ENCODE assay signal across 7 mouse cellular contexts in genomic region chr5:9056020-9056660, GRCm38 (mm10). TPM values are rescaled to one million over a fixed set of nuclear protein-coding genes. Genes with fewer than 3 reads are reported as not detected.
A peak's percentile ranks its signal among the peaks of the same experiment; 100 is the strongest.
DNase-seq lines count a peak whose midpoint lies in the region; ATAC-seq and TF ChIP-seq lines count a peak whose summit lies in the region.

No protein-coding gene starts in this region.

- peak; percentile 3 for DNase-seq in G1E (ENCODE audit: low spot score)
- peak; percentile 29 to 70 for DNase-seq in adrenal gland, postnatal 36 days
- peak; percentile 80 for DNase-seq in embryonic facial prominence, embryonic 14.5 days (ENCODE audit: low spot score)
- peak; percentile 58 to 77 for DNase-seq in layer of hippocampus, postnatal 14 days (ENCODE audit: low spot score in 2 of 2)
- DNase-seq in right cerebral cortex, postnatal 36 days (ENCODE audit: low spot score in 2 of 2) = peak; percentile 47

- H3K9ac ChIP-seq in embryonic facial prominence, embryonic 14.5 days (ENCODE audit: low read depth, low read length) = no peak overlapping the region
- no peak overlapping the region for H3K9ac ChIP-seq in hindbrain, embryonic 16.5 days (ENCODE audit: low read depth, low read length)

- no peaks in the 10 kb centered on the region for H3K36me3 ChIP-seq in G1E (replicated peaks)
- H3K36me3 ChIP-seq in embryonic facial prominence, embryonic 14.5 days (ENCODE audit: control insufficient read depth, insufficient read depth, low read length) = no peaks in the 10 kb centered on the region
- H3K36me3 ChIP-seq in hindbrain, embryonic 16.5 days (ENCODE audit: control insufficient read depth, insufficient read depth, low read length) = no peaks in the 10 kb centered on the region

- WGBS in embryonic facial prominence, embryonic 14.5 days = 26% methylated on average over 3 of the region's 3 CpGs
- 19% methylated on average over 3 of the region's 3 CpGs for WGBS in hindbrain, embryonic 16.5 days

- no peaks in the 10 kb centered on the region for H3K27me3 ChIP-seq in G1E (ENCODE audit: insufficient read depth, low read length)
- H3K27me3 ChIP-seq in embryonic facial prominence, embryonic 14.5 days (replicated peaks; ENCODE audit: control insufficient read depth, insufficient read depth, low read length) = no peaks in the 10 kb centered on the region
- H3K27me3 ChIP-seq in hindbrain, embryonic 16.5 days (replicated peaks; ENCODE audit: control insufficient read depth, insufficient read depth, low read length) = no peaks in the 10 kb centered on the region

- TF ChIP-seq CTCF in G1E (IDR thresholded peaks at IDR 0.05; ENCODE audit: low read depth, low read length) = peak; percentile 71

- no peaks in the 10 kb centered on the region for H3K9me3 ChIP-seq in G1E (replicated peaks)
- no peaks in the 10 kb centered on the region for H3K9me3 ChIP-seq in embryonic facial prominence, embryonic 14.5 days (ENCODE audit: control insufficient read depth, low read length)
- H3K9me3 ChIP-seq in hindbrain, embryonic 16.5 days (ENCODE audit: control insufficient read depth, low read length) = no peaks in the 10 kb centered on the region

- no peak overlapping the region for H3K4me2 ChIP-seq in embryonic facial prominence, embryonic 14.5 days (ENCODE audit: low read depth, low read length)
- H3K4me2 ChIP-seq in hindbrain, embryonic 16.5 days (ENCODE audit: low read length) = no peak overlapping the region

- peak; percentile 49; the same call in 1 of the 2 replicates for ATAC-seq in G1E (ENCODE audit: extremely low read depth, insufficient number of reproducible peaks, low FRiP score, poor library complexity, severe bottlenecking)
- ATAC-seq in embryonic facial prominence, embryonic 14.5 days (ENCODE audit: low read depth) = 0 out of 2 replicates have a peak, but pooled peaks have one; percentile 33
- ATAC-seq in hindbrain, embryonic 16.5 days = peak; percentile 81
- ATAC-seq in megakaryocyte progenitor cell, adult 5-6 weeks (replicated peaks; ENCODE audit: poor library complexity) = peak; percentile 98

- no peak overlapping the region for H3K27ac ChIP-seq in embryonic facial prominence, embryonic 14.5 days (replicated peaks; ENCODE audit: low read depth, low read length)
- H3K27ac ChIP-seq in hindbrain, embryonic 16.5 days (ENCODE audit: low read depth, low read length) = no peak overlapping the region

- H3K4me3 ChIP-seq in G1E (ENCODE audit: low read depth, low read length) = no peak overlapping the region
- no peak overlapping the region for H3K4me3 ChIP-seq in embryonic facial prominence, embryonic 14.5 days (ENCODE audit: low read depth, low read length)
- no peak overlapping the region for H3K4me3 ChIP-seq in hindbrain, embryonic 16.5 days (ENCODE audit: low read length)

- no peaks in the 10 kb centered on the region for H3K4me1 ChIP-seq in G1E (ENCODE audit: insufficient read depth, low read depth, low read length)
- no peaks in the 10 kb centered on the region for H3K4me1 ChIP-seq in embryonic facial prominence, embryonic 14.5 days (ENCODE audit: control insufficient read depth, insufficient read depth, low read length)
- H3K4me1 ChIP-seq in hindbrain, embryonic 16.5 days (ENCODE audit: control insufficient read depth, insufficient read depth, low read depth, low read length) = no peaks in the 10 kb centered on the region

RNA-seq across cellular contexts. Expression of gene Tmem243, which starts 44.3 kb away (rescaled TPM):
- total RNA-seq in G1E (2014; fragmentation: Nextera tagmentation) = 0.97 and 2.0 TPM in 2 replicates
- 2.6 and 3.2 TPM in 2 replicates for total RNA-seq in G1E (2017)
- 0.68 and 0.87 TPM in 2 replicates for polyA plus RNA-seq in G1E (2012)
- total RNA-seq in adrenal gland, postnatal 36 days (2021) = 10 to 100 TPM; 18.6 to 56.8 TPM
- 12.9 and 13.3 TPM in 2 replicates for polyA plus RNA-seq in embryonic facial prominence, embryonic 14.5 days (2014; fragmentation: Nextera tagmentation; extraction: Ambion mirVana)
- 5.2 and 8.7 TPM in 2 replicates for polyA plus RNA-seq in hindbrain, embryonic 16.5 days (2015; fragmentation: Nextera tagmentation; extraction: Ambion mirVana)
- 1 to 10 TPM; 7.4 to 7.8 TPM for total RNA-seq in layer of hippocampus, postnatal 14 days (2021)
- total RNA-seq in megakaryocyte progenitor cell, adult 5-6 weeks (2015) = 30.1 and 30.4 TPM in 2 replicates
- 18.3 and 19.9 TPM in 2 replicates for total RNA-seq in megakaryocyte progenitor cell, adult 5-6 weeks (2017)

RNA-seq across cellular contexts. Expression of gene Crot, which starts 59.0 kb away (rescaled TPM):
- 17.5 and 23.7 TPM in 2 replicates for total RNA-seq in G1E (2014; fragmentation: Nextera tagmentation)
- 44.6 and 45.1 TPM in 2 replicates for total RNA-seq in G1E (2017)
- polyA plus RNA-seq in G1E (2012) = 0.68 and 1.2 TPM in 2 replicates
- 10 to 100 TPM; 27.2 to 48.7 TPM for total RNA-seq in adrenal gland, postnatal 36 days (2021)
- polyA plus RNA-seq in embryonic facial prominence, embryonic 14.5 days (2014; fragmentation: Nextera tagmentation; extraction: Ambion mirVana) = 37.0 and 37.6 TPM in 2 replicates
- polyA plus RNA-seq in hindbrain, embryonic 16.5 days (2015; fragmentation: Nextera tagmentation; extraction: Ambion mirVana) = 23.6 and 24.8 TPM in 2 replicates
- 10 to 100 TPM; 25.0 to 29.1 TPM for total RNA-seq in layer of hippocampus, postnatal 14 days (2021)
- 27.5 and 28.5 TPM in 2 replicates for total RNA-seq in megakaryocyte progenitor cell, adult 5-6 weeks (2015)
- total RNA-seq in megakaryocyte progenitor cell, adult 5-6 weeks (2017) = 36.1 and 44.7 TPM in 2 replicates

Comparison
In these comparisons a context has a peak if more than half of its experiments do, and no peak if none do; other contexts are left out.
1. ATAC-seq: peak in every context shown above with its lines; median percentile 98 in megakaryocyte progenitor cell, adult 5-6 weeks; 81 in hindbrain, embryonic 16.5 days; 49 in G1E; 33 in embryonic facial prominence, embryonic 14.5 days.
2. DNase-seq: peak in every context shown above with its lines; median percentile 80 in embryonic facial prominence, embryonic 14.5 days; 68 in layer of hippocampus, postnatal 14 days; 50 in adrenal gland, postnatal 36 days; 47 in right cerebral cortex, postnatal 36 days; 3 in G1E.